Mouse (Mus musculus): Measurements from ENCODE around the gene Atxn7l1.

The Atxn7l1 gene

DNA sequence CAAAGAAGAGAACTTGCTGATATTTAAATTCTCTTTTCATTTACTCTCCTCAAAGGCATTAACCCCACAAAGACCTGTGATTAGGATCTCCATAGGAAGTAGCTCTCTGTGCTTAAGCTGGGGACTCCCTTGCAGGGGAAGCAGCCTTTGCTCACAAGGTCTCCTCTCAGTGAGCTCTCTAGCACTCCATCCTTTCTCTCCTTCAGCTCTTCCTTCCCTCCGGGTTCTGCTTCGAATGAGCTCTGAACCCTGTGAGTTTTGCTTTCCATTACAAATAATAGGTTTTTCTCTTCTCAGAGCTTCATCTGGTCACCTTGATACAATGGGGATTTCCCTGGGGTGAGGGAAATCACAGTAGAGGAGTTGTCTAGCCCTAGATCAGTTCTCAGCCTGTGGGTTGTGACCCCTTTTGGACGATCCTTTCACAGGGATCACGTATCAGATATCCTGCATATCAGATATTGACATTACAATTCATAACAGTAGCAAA lies 35.7 kb downstream of the Atxn7l1 start:
- DNase-seq = no peak

DNA sequence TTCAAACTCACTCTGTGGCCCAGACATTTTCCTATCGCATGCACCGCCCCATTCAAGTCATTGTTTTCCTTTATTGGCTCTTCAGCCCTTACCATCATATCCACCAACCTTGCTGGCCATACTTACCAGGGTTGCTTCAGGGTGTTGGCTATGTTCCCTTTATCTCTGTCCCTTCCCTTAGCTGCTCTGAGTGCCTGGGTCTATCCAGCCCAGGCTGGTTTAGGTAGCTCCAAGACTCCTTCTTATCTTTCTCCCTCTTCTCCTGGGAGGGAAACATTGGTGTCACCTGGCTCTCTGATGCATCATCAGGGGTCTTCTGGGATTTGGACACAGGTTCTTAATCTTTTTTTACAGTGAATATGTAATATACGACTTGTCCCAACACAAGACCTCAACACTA lies 36.6 kb downstream of the Atxn7l1 start:
- no peak for DNase-seq

DNA sequence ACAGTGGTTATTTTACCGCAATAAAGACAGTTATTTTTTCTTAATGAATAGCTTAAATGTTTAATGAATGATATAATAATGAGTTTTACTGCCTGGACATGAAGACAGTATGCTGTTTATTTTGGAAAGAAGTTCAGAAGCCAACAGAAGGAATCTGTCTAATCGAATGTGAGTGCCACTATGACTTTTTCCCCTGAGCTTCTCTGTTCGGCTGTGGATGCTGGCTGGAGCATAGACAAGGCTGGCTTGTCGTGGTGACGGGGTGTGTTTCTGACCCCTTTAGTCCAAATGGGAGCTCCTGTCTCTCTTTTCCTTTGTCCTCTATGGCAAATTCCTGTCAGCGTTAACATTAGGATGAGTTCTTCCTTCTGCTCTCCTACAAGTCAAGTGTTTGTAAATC lies 37.6 kb downstream of the Atxn7l1 start:
- DNase-seq = no peak

DNA sequence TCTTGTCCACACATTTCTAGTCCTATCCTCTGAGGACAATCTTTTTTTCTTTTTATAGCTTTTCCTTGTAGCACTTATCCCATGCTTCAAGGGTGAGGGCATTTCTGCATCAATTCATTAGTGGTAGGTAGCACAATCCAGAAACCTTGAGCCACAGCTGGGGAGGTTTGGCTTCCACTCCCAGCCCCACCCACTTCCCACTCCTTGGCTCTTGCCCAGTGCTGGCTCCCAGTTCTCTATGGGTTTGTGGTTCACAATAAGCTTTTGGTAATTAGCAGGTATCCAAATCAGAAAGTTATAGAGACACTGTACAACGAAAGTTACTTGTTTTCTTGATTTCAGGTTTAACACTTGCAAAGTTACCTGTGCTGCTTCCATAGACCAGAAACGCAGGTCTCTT lies 38.8 kb downstream of the Atxn7l1 start:
- DNase-seq = no peak

DNA sequence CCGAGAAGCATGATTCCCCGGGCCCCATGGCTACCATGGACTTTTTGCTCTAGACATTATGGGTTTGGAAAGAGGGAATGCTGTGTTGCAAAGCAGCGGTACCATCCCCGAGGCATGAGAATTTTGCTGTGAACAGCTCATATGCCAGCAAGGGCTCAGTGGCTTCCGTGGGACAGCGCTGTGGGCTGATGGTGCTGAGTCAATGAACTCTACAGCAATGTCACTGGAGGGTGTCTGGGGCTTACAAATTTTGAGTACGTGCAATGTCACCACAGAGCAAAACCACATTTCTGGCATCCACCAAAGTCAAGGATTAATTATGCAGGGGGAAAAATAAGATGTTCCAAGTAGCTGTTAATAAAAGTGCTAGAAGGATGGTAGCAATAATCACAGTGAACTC lies 42.6 kb downstream of the Atxn7l1 start:
- DNase-seq = no peak

DNA sequence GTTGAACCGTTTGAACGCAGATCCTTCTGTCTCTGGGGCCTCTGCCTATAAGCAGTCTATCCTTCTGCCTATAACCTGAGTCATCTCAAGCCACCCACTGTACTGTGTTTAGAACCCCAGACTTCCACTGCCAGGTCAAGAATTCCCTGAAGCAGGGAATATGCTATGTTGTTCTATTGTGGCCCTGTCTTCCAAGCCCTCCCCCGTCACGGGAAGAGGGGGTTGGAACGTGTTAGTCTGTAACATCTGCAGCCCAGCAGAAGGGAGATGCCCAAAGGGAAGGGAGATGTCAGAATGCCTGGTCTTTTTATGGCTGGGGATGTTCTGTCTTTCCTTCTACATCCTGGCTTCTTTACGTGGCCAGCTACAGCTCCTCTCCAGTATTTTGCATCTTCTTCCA lies 43.1 kb downstream of the Atxn7l1 start:
- no peak for DNase-seq

DNA sequence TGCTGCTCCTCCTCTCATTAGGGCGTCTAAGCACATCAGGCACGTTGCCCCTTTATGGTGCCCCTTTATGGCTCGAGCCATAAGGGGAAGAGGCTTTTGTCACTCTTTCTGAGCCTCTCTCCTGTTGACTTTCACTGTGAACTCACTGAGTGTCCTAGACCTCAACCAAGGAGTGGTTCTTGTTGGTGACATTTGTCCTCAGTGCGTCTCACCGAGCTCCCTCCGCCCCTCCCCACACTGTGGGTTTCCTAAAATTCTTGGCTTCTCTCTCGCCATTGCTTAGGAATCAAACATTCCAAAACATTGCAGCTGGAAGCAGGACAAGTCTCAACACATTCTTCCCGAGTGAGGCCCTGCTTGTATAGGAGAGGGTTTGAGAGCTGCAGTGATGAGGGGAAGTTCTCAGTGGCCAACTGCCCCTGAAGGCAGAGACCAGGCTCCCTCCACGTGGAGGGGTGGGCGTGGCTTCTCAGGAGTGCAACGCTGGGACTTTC lies 46.0 kb downstream of the Atxn7l1 start:
- DNase-seq = peak; percentile 41

DNA sequence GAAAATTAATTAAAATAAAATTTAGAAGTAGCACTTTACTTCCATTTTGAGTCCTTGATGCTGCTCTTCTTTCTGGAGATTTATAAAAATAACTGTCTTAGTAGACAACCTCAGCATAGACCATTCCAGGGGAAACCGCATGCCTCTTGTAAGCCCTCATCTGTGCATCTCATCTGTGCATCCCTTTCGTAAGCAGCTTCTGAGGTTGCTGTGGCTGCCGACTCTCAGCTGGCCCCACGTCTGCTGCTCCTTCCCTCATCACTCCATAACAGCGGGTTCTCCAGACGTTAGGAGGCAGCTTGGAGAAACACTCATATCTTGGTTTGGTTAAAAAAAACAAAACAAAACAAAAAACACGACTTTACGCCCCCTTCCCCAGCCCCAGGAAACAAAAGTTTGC lies 47.7 kb downstream of the Atxn7l1 start:
- DNase-seq = no peak

DNA sequence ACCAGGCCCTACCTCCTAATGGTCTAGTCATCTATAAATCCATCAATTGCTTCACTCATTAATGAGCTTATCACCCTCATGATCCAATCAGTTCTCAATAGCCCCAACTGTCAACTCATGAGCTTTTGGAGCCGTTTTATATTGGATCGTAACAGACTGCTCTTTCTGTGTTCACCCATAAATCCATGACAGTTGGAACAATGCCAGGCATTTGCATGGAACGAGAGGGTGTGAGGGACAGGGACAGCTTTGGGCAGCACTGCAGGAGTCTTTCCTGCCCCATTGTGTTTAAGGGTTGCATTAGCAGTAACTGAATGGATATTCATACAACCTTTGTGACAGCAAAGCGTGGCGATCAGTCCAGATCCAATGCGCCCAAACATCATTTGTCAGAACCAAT lies 49.8 kb downstream of the Atxn7l1 start:
- DNase-seq = peak; percentile 28

DNA sequence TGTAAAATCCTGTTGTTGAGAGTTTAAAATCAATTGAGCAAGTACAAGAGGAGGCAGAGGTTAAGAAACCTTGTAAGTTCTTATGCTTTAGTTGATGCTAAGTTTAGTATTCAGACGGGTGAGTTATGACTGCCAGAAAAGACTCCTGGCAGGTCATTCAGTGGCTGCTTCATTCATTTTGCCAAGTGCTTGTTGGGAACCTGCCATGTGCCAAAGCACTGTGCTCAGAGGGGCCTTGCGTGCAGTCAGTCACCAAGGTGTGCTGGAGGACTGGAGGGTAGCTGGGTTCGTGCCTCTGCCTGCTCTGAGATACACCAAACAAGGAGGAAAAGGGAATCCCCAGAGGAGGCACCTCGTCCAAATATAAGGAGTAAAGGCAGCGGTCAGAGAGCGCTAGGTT lies 50.3 kb downstream of the Atxn7l1 start:
- DNase-seq = no peak

DNA sequence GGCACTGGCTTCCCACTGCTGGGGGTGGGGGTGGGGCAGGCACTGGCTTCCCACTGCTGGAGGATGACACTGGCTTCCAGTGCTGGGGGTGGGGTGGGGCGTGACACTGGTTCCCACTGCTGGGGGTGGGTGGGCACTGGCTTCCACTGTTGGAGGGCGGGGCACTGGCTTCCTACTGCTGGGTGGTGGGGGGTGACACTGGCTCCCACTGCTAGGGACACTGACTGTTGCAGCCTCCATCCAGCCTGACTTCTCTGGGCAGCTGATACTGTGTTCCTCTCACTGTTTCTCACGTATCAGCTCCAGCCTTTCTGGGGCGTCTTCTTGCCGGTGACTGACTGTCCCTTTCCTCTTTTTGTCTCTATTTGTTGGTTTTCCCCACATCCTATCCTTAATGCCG lies 53.6 kb downstream of the Atxn7l1 start:
- no peak for DNase-seq

DNA sequence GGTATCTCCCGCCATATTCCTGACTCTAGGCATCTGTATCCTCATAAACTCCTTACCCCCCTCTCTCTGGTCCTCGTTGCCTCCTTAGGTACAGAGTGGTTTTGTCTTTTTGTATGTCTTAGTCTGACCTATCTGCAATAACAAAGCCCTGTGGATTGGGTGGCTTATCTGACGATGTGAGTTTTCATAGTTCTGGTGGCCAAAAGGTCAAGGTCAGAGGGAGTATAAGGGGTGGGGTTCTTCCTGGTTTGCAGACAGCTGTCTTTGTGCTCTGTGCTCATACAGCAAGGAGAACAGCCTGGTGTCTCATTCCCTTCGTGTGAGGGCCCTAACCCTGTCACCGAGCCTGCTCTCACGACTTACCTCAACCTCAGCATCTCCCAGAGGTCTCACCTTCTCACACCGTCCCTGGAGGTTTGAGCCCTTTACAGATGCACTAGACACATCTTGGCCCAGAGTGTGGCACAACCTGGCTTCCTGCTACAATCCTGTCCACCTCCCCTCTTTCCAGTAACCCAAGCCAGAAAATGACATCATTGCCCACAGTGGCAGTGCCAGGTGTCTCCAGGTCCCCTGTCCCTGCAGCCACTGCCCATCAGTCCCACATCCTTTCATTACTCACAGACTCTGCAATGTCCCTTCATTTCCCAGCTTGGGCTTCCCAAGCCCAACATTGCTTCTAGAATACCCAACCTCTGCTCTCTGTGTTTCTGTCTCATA lies 54.2 kb downstream of the Atxn7l1 start:
- DNase-seq = no peak

DNA sequence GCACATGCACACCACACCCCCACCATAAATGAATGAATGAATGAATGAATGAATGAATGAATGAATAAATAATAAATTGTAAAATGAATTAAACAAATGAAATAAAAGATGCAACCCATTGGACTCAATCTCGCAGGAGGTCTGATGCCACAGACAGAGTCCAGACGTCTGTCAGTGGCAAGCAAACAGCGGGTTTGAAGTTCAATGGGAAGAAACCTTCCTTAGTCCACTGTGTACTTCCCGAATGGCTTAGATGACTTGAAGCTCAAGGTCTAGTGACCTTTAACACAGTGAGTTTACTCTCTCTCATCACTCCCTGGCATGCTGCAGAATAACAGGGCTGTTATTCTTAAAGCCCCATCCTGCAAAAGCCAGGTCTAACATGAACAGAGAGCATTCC lies 57.8 kb downstream of the Atxn7l1 start:
- DNase-seq = no peak

DNA sequence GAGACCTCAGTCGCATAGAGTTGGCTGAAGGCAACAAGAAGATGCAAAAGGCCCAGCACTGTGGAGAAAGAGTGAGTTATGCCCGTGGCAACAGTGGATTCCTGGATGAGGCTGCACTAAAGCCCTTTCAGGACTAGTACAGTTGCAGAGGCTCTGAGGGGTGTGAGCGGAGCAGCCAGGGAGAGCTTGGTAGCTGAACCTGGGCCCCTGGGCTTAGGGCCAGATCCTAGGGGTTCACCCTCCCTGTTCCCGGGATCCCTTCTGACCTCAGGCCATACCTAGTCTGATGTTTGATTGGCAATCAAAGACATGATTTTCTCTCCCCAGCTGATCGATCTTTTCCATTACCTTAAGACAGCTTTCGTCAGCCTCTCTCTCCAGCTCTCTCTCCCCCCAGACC lies 58.8 kb downstream of the Atxn7l1 start:
- no peak for DNase-seq

DNA sequence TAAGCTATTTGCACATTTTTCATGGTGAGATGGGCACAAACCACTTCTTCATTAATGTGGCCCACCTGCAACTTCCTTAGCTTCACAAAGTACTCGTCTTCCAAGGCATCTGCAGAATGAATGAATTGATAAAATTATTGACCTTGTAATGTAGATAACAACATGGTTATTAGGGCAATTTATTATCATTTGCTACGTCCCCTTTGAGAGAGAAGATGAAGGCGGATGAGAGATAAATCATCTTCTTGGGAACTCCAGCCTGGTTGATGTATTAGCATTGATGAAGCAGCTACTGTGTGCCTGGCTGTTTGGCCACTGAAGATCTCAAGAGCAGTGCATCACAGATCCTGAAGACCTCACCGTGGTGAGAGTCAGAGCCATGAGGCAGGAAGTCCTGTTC lies 63.4 kb downstream of the Atxn7l1 start:
- no peak for DNase-seq

DNA sequence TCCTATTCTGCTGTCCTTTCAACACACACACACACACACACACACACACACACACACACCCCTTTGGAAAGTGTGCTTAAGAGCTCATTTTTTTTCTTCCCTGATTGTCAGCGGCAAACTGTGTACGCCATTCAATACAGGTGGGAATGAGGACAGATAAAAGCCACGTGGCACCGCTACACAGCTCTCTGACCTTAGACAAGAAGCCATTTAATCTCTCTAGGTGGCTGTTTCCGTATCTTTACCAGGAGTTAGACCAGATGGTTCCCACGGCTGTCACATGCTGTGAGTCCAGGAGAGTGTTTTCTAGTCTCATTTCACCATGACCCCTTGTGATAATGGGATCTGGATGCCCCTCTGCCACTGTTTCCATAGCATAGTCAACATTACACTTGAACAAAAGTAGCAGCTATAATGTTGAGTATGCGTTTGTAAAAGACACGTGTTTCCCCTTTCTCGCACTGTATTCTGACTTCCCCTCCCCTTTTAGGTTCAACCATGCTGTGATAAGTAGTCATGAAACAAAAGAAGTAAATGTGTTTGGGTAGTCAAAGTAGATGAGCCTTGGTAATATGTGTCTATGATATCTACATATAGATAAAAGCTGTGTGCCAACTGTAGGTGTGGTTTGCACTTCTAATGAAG lies 70.8 kb downstream of the Atxn7l1 start:
- no peak for DNase-seq

DNA sequence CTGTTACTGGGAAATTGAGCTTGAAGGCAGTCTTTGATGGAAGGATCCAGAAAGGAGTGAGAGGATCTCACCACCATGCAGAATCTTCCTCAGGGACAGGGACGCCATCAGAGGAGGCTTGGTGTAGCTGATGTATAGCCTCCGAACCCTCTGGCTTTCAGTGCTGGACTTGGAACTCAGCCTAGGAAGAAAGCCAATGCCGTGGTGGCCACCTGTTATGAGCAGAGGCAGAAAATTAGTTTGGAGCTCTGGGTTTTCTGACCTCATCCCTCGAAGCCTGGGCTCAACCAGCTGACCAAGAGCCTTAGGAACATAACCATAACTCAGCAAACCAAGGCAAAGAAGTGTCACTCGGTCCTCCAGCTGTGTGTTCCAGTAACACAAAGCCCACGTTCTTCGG lies 71.9 kb downstream of the Atxn7l1 start:
- DNase-seq = no peak

DNA sequence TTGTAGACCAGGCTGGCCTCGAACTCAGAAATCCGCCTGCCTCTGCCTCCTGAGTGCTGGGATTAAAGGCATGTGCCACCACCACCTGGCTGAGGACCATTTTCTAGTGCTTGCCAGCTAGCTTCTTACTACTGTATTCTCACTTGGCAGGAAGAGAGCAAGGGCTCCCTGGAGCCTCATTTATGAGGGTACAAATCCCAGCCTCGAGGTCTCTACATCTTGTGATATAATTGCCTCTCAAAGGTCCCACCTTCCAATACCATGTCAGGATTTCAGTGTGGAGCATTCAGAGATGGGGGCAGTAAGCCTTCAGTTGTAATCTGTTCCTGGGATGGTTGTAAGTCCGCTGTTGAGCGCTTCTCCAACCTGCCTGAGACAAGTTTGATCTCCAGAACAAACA lies 72.6 kb downstream of the Atxn7l1 start:
- no peak for DNase-seq

DNA sequence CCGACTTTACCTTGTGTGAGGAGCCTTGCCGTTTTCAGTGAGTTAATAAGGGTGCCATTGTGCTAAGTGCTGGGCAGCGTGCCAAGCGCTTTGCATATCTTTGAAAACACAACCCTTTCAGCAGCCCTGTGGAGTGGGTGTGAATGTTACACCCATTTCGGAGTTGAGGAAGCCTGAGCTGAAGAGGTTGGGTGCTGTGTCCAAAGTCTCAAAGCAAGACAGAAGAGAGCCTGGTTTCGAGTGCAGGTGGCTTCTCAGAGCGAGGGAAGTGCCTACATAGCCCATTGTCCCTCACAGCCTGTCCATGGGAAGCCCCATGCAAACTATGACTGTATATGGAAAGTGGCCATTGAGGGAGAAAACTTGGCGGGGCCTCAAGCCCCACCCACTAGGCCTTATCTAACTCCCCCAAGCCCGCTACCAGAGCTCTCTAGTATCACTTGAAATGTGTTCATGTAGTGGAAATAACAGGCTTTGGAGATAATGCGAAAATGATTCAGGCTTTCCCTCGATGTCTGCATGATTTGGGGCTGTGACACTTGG lies 73.1 kb downstream of the Atxn7l1 start:
- no peak for DNase-seq

DNA sequence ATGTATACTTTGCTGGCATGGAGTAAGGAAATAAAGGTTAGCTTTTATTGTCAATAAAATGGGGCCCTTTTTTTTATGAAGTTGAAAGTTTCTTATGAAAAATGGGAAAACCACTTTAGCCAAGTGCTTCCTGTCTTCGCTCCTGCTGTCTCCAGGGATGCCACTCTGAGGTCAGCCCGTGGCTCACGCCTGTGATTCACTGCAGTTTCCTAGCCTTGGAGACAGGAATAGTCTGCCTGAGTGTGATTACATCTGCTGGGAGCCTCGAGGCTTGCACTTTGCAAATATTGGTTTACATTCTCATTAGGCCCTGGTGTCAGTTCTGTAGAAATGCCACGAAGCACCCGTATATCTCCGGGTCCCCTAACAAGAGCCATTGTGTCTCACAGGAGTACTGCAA lies 74.7 kb downstream of the Atxn7l1 start:
- DNase-seq = no peak

DNA sequence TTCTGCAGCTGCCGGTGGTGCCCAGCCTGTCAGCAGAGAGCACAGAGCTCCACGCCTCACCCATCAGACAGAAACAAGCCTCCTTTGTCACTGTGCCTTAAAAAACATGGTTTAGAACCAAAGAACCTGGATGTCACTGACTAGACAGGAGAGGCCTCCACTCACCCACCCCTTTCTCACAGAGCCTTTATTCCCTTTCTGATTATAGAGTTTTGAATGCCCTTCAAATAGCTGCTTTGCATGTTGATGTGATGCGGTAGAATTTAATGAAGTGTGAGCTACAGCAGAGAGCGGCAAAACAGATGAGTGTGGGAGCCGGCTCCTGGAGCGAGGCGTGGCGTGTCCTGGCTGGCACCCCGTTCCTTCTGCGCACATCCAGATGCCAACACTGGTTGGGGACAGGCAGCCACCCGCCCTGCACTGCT lies 77.6 kb downstream of the Atxn7l1 start:
- DNase-seq = no peak

DNA sequence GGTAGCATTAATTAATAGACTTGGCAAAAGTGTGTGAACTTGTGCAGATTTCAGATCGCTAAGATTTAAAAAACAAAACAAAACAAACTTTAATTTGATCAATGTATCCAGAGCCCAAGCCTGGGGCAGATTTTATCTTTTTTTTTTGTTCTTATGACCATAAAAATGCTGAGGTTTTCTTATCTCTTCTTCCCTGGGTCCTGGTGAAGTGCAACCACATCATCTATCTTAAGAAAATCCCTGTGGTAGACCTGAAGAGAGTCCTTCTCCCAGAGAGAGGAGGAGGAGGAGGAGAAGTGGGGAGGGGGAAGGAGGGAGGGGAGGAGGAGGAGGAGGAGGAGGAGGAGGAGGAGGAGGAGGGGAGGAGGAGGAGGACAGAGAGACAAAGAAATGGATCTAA lies 78.5 kb downstream of the Atxn7l1 start:
- no peak for DNase-seq

DNA sequence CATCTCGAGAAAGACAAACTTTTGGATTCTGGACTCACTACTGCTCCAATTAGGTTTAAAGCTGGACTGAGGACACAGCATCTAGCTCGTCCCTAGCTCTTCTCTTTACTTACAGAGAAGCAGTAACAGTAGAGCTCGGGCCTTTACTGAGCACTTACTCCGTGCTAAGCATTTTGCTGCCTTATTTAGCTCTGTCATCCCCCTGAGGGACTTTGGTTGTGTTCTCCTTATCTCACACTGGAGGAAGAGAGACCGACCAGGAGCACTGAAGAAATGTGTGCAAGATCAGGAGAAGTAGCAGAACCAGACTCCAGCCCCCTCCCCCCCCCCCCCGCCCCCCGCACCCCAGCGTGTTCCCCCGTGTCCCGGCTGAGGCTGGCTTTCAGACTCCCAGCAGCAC lies 79.1 kb downstream of the Atxn7l1 start:
- no peak for DNase-seq

DNA sequence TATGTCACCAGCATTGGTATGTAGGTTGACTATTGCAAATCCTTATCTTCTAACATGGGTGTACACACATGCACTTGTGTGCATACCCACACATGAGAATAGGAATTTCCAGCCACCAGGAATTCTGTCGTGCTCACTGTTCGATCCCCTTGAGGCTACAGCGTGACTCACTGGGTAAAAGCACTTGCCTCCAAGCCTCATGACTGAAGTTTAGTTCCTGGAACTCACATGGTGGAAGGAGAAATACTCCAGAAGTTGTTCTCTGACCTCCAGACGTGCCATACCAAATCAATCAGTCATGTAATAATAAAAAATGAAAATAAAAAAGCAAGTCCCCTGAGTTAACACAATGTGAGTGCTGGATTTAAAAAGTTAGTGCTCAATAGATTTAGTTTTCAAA lies 87.8 kb downstream of the Atxn7l1 start:
- no peak for DNase-seq

Measured in embryo, embryonic 11 days (tissue).